Mouse (Mus musculus) cerebellum, postnatal 14 days (tissue): ENCODE results near the gene Tmem150b.

Source experiments
- DNase-seq, 2 experiments: peaks; one replicate each; pipeline ENCODE4 v3.0.0; 2021; ENCODE audit warnings: mixed read lengths in 2 of 2

Gene Tmem150b

GRCm38 (mm10) chr7:4724359-4724758 lies 690 bp downstream of the Tmem150b start:
- DNase-seq, result no peak

- DNase-seq, result peak; percentile 63 to 68
These were observed 1.5 kb downstream of the Tmem150b start for GRCm38 (mm10) chr7:4723508-4723907.

DNA sequence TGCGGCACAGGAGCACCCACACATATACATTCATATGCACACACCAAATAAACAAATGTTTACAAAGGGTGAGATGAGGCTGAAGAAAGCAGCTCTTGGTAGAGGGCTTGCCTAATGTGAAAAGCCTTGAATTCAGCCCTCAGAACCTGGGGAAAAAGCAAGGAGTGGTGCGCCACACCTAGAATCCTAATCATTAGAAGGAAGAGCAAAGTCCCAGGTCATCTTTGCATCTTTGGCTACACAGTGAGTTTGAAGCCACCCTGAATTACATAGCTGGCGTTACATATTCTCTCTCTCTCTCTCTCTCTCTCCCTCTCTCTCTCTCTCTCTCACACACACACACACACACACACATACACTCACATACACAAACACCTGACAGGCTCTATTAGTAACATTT lies 5.8 kb downstream of the Tmem150b start:
- DNase-seq, result no peak

DNA sequence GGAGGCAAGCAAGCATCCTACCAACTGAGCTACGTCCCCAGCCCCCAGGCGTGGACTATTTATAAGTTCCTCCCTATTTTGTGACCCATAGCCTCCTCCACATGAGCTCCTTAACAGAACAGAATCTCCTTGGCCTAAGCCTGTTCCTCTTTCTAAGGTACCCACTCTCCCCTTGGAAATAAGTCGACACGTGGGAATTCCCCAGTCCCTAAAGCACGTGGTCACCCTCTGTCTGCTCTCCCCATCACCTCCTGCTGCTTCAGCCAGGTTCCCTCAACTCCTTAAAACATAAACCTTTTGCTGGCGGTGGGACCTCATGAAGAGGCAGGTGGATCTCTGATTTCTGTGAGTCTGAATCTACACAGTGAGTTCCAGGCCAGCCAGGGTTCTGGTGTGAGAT lies 8.1 kb downstream of the Tmem150b start:
- DNase-seq, result no peak

- no peak for DNase-seq
These were observed 12.5 kb downstream of the Tmem150b start for GRCm38 (mm10) chr7:4712594-4712993.

DNA sequence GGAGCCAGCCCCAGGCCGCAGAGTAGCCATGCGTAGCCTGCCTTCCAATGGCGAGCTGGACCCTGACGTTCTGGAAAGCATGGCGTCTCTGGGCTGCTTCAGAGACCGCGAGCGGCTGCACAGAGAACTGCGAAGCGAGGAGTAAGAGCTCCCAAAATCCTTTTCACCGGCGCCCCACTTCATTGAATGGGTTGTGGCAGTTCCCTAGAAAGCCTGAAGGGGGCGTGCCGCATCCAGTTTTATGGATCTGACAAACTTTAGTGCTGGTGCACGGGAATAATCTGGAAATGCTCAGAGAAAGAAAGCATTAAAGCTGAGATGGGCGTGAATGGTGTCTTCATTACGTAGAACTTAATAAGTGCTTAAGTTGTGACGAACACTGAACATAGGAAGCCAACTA lies 20.0 kb downstream of the Tmem150b start:
- peak; percentile 42 to 81 for DNase-seq

- DNase-seq, result no peak
These were observed 21.9 kb downstream of the Tmem150b start for GRCm38 (mm10) chr7:4703195-4703594.

DNA sequence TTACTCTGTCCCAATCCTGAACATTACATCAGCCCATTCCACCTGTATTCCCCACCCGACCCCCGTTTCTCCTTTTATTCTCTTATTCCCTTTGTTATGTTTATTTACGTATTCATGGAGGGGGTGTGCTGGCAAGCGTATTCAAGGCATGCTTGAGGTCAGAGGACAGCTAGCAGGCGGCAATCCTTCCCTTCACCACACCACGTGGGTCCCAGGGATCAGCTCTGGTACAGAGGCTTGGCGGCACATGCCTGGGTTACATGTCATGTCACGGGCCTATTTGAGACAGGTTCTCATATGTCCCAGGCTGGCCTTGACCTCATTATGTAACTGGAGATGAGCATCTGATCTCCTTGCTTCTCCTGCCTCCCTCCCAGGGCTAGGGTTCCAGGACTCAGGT lies 22.7 kb downstream of the Tmem150b start:
- no peak for DNase-seq

GRCm38 (mm10) chr7:4693004-4693403 lies 32.0 kb downstream of the Tmem150b start:
- no peak for DNase-seq

GRCm38 (mm10) chr7:4690951-4691653 lies 33.9 kb downstream of the Tmem150b start:
- DNase-seq, result peak; percentile 46 to 53

DNA sequence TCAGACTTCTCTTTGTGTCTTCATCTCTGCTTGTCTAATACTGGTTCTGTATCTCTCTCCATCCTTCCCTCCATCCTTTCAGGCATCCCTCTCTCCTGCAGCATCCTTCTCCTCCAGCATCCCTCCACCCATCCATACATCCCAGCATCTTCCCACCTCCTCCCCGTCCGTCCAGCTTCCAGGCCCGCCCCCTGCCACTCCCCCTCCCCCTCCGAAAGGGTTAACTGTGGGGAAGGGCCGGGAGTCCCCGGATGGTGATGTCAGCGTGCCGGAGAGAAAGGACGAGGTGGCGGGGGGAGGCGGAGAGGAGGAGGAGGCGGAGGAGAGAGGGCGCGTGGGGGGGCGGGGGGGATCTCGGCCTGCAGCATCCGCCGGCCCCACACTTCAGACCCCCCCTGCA lies 34.7 kb downstream of the Tmem150b start, which contains the start of gene Brsk1:
Gene Brsk1 (plus strand): TSS at position 218 of the 400 bp plus-strand sequence.
- peak; percentile 93 to 96 for DNase-seq

DNA sequence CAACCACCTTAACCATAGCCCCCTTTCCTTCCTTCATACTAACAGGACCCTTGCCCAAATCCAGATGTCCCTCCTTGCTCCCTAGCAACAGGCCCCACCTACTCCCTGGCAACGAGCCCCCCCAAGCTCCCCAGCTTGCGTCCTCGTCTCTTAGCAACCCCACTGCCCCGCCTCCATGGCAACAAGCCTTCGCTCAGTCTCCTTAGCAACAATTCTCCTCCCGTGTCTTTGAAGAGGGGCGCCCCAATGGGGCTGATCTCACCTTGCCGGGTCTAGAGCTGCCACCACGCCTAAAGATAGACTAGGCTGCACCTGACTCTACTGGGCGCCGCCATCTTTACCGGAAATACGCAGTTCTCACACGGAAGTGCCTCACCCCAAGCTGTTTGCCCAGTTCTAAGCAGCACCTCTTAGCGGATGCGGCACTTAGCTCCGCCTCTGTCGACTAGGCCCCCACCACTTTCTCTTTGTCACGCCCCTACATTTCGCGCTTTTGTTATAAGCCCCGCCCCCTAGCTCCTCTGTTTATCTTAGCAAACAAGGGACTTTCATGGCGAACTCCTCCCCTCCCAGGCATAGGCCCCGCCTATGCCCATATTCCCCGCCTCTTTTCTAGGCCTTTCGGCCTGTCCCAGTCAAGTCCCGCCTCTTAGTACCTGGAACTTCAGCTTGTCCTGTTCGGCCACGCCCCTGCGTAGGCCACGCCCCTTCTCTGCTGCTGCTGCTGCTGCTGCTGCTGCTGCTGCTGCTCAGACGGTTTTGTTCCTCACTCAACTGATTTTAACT lies 40.2 kb downstream of the Tmem150b start, which contains the start of gene Hspbp1:
Gene Hspbp1 (minus strand): TSS at position 437 of the 786 bp plus-strand sequence.
- DNase-seq, result peak; percentile 86 to 88

DNA sequence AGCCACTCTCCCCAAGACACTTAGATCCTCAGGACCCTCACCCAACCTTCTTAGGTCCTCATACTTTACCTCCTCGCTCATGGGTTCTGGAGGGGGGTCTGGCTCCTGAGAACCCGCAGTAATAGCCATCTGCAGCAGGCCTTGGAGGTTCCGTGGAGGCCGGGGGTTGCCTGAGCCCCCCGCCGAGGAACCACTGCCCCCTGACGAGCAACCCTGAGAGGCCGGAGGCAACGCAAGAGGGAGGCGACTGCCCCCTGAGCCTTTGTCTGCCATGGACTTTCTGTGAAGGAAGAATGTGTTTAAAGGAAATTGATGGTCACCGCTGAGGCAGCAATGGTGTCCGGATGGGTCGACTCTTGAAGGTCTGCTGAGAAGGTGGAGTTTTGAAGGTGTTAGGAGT lies 40.8 kb downstream of the Tmem150b start:
- DNase-seq, result peak; percentile 20 to 24

- no peak for DNase-seq
These were observed 41.7 kb downstream of the Tmem150b start for GRCm38 (mm10) chr7:4683307-4683706.

- DNase-seq, result no peak
These were observed 49.8 kb downstream of the Tmem150b start for GRCm38 (mm10) chr7:4675200-4675599.

DNA sequence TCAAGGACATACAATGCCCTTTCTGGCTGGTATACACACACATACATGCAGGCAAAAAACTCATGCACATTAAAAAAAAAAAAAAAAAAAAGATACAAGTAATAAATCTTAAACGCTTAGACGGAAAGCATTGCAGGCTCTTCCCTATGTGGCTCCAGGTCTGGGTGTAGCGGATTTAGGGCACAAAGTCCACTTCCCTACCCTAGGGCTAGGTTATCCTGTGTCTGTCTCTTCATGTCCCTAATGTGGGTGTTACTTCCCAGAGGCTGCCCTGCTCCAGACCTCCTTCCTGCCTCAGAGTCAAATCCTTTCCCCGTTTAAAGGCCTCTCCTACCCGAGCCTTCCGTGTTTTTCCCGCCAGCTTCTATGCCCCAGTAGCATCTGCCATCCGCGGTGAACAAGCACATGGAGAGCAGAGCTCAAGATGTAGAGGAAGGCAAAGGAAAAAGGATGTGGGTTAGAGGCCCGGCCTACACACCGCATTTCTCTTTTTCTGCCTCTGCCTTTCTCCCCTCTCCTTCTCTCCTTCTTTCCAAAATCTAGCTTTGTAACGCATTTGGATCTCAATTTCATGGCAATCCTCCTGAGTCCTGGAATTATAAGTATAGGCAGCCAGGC lies 50.8 kb downstream of the Tmem150b start:
- DNase-seq, result no peak

DNA sequence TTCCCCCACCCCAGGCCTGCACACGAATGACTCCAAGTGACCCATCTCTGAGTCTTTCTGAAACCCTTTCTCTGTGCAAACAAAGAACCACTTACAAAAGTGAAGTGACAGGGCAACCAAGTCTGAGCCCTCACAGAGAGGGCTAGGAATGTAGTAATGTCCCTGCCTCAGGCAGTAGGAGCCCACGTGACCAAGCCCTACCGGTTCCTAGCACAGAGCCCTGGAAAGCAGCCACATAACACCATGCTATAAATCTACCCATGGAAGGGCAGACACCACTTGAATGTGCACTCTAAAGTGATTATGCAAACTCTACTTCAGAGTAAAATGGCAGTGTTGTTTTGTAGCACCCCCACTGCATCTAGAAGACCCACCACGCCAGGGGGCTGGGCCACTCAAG lies 53.1 kb downstream of the Tmem150b start:
- DNase-seq, result no peak

DNA sequence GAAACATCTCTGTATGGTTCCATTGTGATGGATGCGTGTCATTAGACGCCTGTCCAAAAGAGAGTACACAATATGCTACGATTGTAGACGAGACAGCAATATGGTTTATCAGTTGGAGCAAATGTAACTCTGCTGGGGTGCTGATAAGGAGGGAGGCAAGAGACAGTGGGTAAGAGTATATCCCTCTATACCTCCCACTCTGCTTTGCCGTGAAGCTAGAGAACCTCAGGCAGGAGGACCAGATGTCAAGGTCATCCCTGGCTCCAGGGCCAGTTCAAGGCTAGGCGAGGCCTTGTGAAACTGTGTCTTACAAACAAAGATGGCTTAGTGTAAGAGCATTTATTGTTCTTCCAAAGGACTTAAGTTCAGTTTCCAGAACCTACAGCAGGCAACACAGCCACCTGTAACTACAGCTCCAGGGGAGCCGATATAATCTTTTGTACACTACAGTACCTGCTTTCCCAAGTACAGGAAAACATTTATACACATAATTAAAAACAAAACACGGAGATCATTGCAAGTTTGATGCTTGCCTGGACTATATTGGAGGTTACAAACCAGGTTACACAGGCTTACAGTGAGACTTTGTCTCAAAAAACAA lies 54.3 kb downstream of the Tmem150b start:
- DNase-seq, result no peak

GRCm38 (mm10) chr7:4669156-4669555 lies 55.9 kb downstream of the Tmem150b start:
- no peak for DNase-seq

GRCm38 (mm10) chr7:4668506-4668905 lies 56.5 kb downstream of the Tmem150b start:
- DNase-seq, result no peak

GRCm38 (mm10) chr7:4666871-4667270 lies 58.2 kb downstream of the Tmem150b start:
- no peak for DNase-seq

DNA sequence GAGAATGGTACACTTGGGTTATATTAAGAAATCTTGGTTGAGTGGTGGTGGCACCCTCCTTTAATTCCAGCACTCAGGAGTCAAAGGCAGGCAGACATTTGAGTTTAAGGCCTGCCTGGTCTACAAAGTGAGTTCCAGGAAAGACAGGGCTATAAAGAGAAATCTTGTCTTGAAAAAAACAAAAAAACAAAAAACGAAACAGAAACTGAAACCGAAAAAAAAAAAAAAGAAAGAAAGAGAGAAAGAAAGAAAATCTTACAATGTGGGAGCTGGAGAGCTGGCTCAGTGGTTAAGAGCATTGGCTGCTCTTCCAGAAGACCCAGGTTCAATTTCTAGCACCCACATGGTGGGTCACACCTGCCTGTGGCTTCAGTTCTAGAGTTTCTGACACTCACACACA lies 61.3 kb downstream of the Tmem150b start:
- no peak for DNase-seq

DNA sequence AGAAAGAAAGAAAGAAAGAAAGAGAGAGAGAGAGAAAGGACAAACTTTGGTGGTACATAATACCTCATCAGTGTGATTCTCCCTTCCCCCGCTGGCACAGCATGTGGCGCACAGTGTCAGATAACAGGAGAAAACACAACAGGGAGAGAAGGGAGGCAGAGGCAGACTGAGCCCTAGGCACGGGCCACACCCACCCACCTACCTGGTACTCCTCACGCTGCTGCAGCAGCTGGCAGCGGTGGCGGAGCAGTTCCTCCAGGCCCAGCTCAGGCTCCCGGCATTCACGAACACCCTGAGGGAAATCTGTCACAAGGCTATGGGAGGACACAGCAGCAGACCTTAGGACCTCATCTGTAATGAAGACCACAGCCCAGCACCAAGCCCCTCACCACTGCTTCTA lies 61.9 kb downstream of the Tmem150b start:
- no peak for DNase-seq
